Mouse (Mus musculus) lung, postnatal 0 days (tissue): Measurements from ENCODE around the gene Ptrh1. TPM values are rescaled to one million over a fixed set of nuclear protein-coding genes. Genes with fewer than 3 reads are reported as not detected.

Experiments
- ATAC-seq: fragments of 200-750 bp; cut with Nextera tagmentation; 2 replicates; pipeline ENCODE4 v1.8.0; 2017; ENCODE audit warnings: moderate library complexity
- DNase-seq: peaks from one replicate; pipeline ENCODE4 v3.0.0-alpha.2; 2016; ENCODE audit warnings: low spot score
- H3K27ac ChIP-seq: fragments of 300-500 bp; sonication (generic); 2 replicates; pipeline ENCODE4 v1.5.1; 2014; ENCODE audit warnings: antibody characterized with exemption, mild to moderate bottlenecking, low read length, mixed read lengths
- H3K27me3 ChIP-seq: fragments of 300-500 bp; sonication (generic); replicated peaks from 2 replicates; pipeline ENCODE4 v1.6.1; 2014; ENCODE audit warnings: low read length, mixed read lengths; ENCODE audit not compliant: insufficient read depth
- H3K36me3 ChIP-seq: fragments of 300-500 bp; sonication (generic); 2 replicates; pipeline ENCODE4 v1.6.1; 2014; ENCODE audit warnings: low read length, mixed read lengths; ENCODE audit not compliant: insufficient read depth
- H3K4me1 ChIP-seq: fragments of 300-500 bp; sonication (generic); 2 replicates; pipeline ENCODE4 v1.6.1; 2014; ENCODE audit warnings: antibody characterized with exemption, low read depth, low read length, mixed read lengths; ENCODE audit not compliant: insufficient read depth
- H3K4me2 ChIP-seq: fragments of 300-500 bp; sonication (generic); replicated peaks from 2 replicates; pipeline ENCODE4 v1.6.1; 2014; ENCODE audit warnings: low read depth, mild to moderate bottlenecking, low read length, moderate library complexity, mixed read lengths
- H3K4me3 ChIP-seq: fragments of 300-500 bp; sonication (generic); 2 replicates; pipeline ENCODE4 v1.5.1; 2014; ENCODE audit warnings: low read depth, low read length
- H3K9ac ChIP-seq: fragments of 300-500 bp; sonication (generic); replicated peaks from 2 replicates; pipeline ENCODE4 v1.6.1; 2014; ENCODE audit warnings: low read depth, mild to moderate bottlenecking
- H3K9me3 ChIP-seq: fragments of 300-500 bp; sonication (generic); 2 replicates; pipeline ENCODE4 v1.6.1; 2016; ENCODE audit warnings: low read length, mixed read lengths
- CTCF ChIP-seq: IDR thresholded peaks from 2 replicates; pipeline ENCODE4 v1.5.1; 2016; ENCODE audit warnings: antibody characterized with exemption, mild to moderate bottlenecking
- EP300 ChIP-seq: IDR thresholded peaks from 2 replicates; pipeline ENCODE4 v1.6.1; 2016; ENCODE audit warnings: antibody characterized with exemption, mild to moderate bottlenecking, control low read depth
- WGBS: fragments of 180-500 bp; shearing (Covaris S2); extraction: QIAGEN DNeasy Blood & Tissue Kit; methylation state at CpG from one replicate; pipeline ENCODE4 v1.1.7; 2014; 5-methylcytosine and 5-hydroxymethylcytosine counted together
- polyA plus RNA-seq: library from polyadenylated mRNA; unstranded; fragments of >200 nt; fragmentation: Nextera tagmentation; extraction: Ambion mirVana; gene quantifications from 2 replicates; pipeline ENCODE4 v1.2.1, GENCODE M21; 2015

Ptrh1 gene
- 2.9 and 3.3 TPM in 2 replicates for polyA plus RNA-seq

- H3K4me1 ChIP-seq, result peaks cover 6% of the 10 kb centered on the region; the same call in 1 of the 2 replicates
- 1% methylated on average over 46 of the region's 46 CpGs for WGBS
- H3K27me3 ChIP-seq, result no peaks in the 10 kb centered on the region
- TF ChIP-seq CTCF (no peak), EP300 (no peak)
- H3K27ac ChIP-seq, result peak within 1 kb of the TSS; percentile 78
- DNase-seq (peak; percentile 99), ATAC-seq (peak; percentile 98)
- H3K4me2 ChIP-seq, result peak within 1 kb of the TSS; percentile 65
- H3K4me3 ChIP-seq, result peak within 1 kb of the TSS; percentile 49
- peak within 1 kb of the TSS; percentile 16; the same call in 1 of the 2 replicates for H3K9ac ChIP-seq
- H3K36me3 ChIP-seq, result no peaks in the 10 kb centered on the region
- no peaks in the 10 kb centered on the region for H3K9me3 ChIP-seq
Observed at GRCm38 (mm10) chr2:32775359-32776074, at the start of gene Ptrh1, which contains the start of gene Ttc16. Gene Ptrh1 (plus strand): TSS chr2:32775786. Gene Ttc16 (minus strand): TSS chr2:32775633.

DNA sequence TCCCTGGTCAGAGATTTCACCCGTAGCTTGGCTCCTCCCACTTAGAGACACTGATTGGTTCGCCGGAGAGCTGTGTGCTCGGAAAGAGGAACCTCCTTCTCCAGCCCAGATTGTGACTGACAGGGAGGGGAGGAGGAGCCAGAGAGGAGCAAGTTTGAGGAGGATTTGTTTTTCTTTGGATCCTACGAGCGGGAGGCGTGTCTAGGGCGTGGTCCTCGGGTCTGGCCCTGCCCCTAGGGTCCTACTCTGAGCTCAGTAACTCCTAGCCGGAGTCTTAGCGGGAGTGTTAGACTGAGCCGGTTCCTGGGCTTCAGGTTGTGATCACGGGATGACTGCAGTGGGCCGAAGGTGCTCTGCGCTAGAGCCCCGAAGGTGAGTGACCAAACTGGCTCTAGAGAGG lies 48.2 kb upstream of the Ptrh1 start:
- 2% methylated on average over 16 of the region's 16 CpGs for WGBS
- ATAC-seq (peak; percentile 98), DNase-seq (peak; percentile 100)
- H3K9me3 ChIP-seq, result no peaks in the 10 kb centered on the region
- H3K27me3 ChIP-seq, result no peaks in the 10 kb centered on the region
- peak overlapping the region; percentile 54 for H3K4me2 ChIP-seq
- peak overlapping the region; percentile 54 for H3K9ac ChIP-seq
- no peak for TF ChIP-seq EP300
- no peak for TF ChIP-seq CTCF
- peak overlapping the region; percentile 48 for H3K4me3 ChIP-seq
- peak overlapping the region; percentile 83 for H3K27ac ChIP-seq
- no peaks in the 10 kb centered on the region for H3K36me3 ChIP-seq
- peaks cover 8% of the 10 kb centered on the region; the same call in 1 of the 2 replicates for H3K4me1 ChIP-seq

- no peaks in the 10 kb centered on the region for H3K36me3 ChIP-seq
- H3K4me3 ChIP-seq, result peak overlapping the region; percentile 48
- peak overlapping the region; percentile 54 for H3K9ac ChIP-seq
- peak overlapping the region; percentile 54 for H3K4me2 ChIP-seq
- peak overlapping the region; percentile 83 for H3K27ac ChIP-seq
- H3K9me3 ChIP-seq, result no peaks in the 10 kb centered on the region
- peaks cover 8% of the 10 kb centered on the region; the same call in 1 of the 2 replicates for H3K4me1 ChIP-seq
- peak; percentile 59 for DNase-seq
- WGBS, result 33% methylated on average over 7 of the region's 7 CpGs
- peak; percentile 29 for ATAC-seq
- no peak for TF ChIP-seq CTCF
- peak; percentile 71 for TF ChIP-seq EP300
- H3K27me3 ChIP-seq, result no peaks in the 10 kb centered on the region
Observed at GRCm38 (mm10) chr2:32728463-32728862, 47.1 kb upstream of the Ptrh1 start.

- Histone ChIP-seq H3K27me3 (no peaks in the 10 kb centered on the region), H3K9ac (peak overlapping the region; percentile 19; the same call in 1 of the 2 replicates), H3K36me3 (no peaks in the 10 kb centered on the region), H3K9me3 (no peaks in the 10 kb centered on the region), H3K4me3 (peak overlapping the region; percentile 48; the same call in 1 of the 2 replicates), H3K4me2 (peak overlapping the region; percentile 54), H3K4me1 (peaks cover 8% of the 10 kb centered on the region; the same call in 1 of the 2 replicates), H3K27ac (peak overlapping the region; percentile 83)
- ATAC-seq (no peak), DNase-seq (no peak)
- TF ChIP-seq CTCF, result no peak
- TF ChIP-seq EP300, result no peak
- 47% methylated on average over 4 of the region's 4 CpGs for WGBS
Observed at GRCm38 (mm10) chr2:32729547-32729946, 46.0 kb upstream of the Ptrh1 start.

DNA sequence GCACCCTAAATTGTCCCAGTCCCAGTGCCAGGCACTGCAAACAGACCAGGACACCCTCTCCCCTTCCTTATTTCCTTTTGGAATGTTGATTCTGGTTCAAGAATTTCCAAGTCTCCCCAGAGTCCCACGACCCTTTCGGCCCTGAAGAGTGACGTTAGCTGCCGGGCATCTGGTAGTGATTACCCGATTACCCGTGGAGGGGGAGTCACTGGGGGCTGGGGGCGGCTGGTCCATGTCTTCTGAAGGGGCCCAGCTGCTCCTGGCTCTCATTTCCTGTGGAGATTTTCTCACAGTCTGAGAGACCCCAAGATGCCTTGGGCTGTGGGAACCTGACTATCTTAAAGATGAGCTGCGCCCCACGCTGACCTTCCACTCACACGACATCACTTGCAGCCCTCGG lies 44.7 kb upstream of the Ptrh1 start:
- peak overlapping the region; percentile 83 for H3K27ac ChIP-seq
- H3K27me3 ChIP-seq, result no peaks in the 10 kb centered on the region
- ATAC-seq (no peak), DNase-seq (peak; percentile 58)
- H3K4me2 ChIP-seq, result peak overlapping the region; percentile 54
- no peaks in the 10 kb centered on the region for H3K36me3 ChIP-seq
- no peak for TF ChIP-seq EP300
- no peak for TF ChIP-seq CTCF
- WGBS, result 17% methylated on average over 11 of the region's 11 CpGs
- H3K4me3 ChIP-seq, result 0 out of 2 replicates have a peak overlapping the region, but pooled peaks have one; percentile 0
- peaks cover 8% of the 10 kb centered on the region; the same call in 1 of the 2 replicates for H3K4me1 ChIP-seq
- no peaks in the 10 kb centered on the region for H3K9me3 ChIP-seq
- H3K9ac ChIP-seq, result no peak overlapping the region

GRCm38 (mm10) chr2:32731911-32732310 lies 43.7 kb upstream of the Ptrh1 start:
- ATAC-seq (no peak), DNase-seq (no peak)
- Histone ChIP-seq H3K4me1 (peaks cover 7% of the 10 kb centered on the region; the same call in 1 of the 2 replicates), H3K4me3 (no peak overlapping the region), H3K27me3 (no peaks in the 10 kb centered on the region), H3K27ac (peak overlapping the region; percentile 83), H3K36me3 (no peaks in the 10 kb centered on the region), H3K9ac (no peak overlapping the region), H3K9me3 (no peaks in the 10 kb centered on the region), H3K4me2 (no peak overlapping the region)
- no peak for TF ChIP-seq EP300
- TF ChIP-seq CTCF, result no peak
- 47% methylated on average over 4 of the region's 4 CpGs for WGBS
